Mouse (Mus musculus): ENCODE data around the gene Nr2e3.
"Not testable (repeated sequence)": the region's sequence is repeated elsewhere in the genome, so short reads cannot be mapped to it uniquely, and the experiment has no call there.

Nr2e3 gene

GRCm38 (mm10) chr9:59949981-59950380 is 10.5 kb downstream of the Nr2e3 start:
- DNase-seq (ENCODE audit: low spot score in 2 of 2), result no peak

- no peak for DNase-seq (ENCODE audit: low spot score in 2 of 2)
Observed at GRCm38 (mm10) chr9:59949511-59949910, 10.9 kb downstream of the Nr2e3 start.

GRCm38 (mm10) chr9:59948691-59949250 is 11.7 kb downstream of the Nr2e3 start:
- no peak for DNase-seq (ENCODE audit: low spot score in 2 of 2)

- no peak for DNase-seq (ENCODE audit: low spot score in 2 of 2)
Observed at GRCm38 (mm10) chr9:59948226-59948625, 12.2 kb downstream of the Nr2e3 start.

- DNase-seq (ENCODE audit: low spot score in 2 of 2), result no peak
Observed at GRCm38 (mm10) chr9:59947271-59947670, 13.2 kb downstream of the Nr2e3 start.

GRCm38 (mm10) chr9:59945241-59945640 is 15.2 kb downstream of the Nr2e3 start:
- no peak for DNase-seq (ENCODE audit: low spot score in 2 of 2)

GRCm38 (mm10) chr9:59943826-59944225 is 16.6 kb downstream of the Nr2e3 start:
- DNase-seq (ENCODE audit: low spot score in 2 of 2), result no peak

- no peak for DNase-seq (ENCODE audit: low spot score in 2 of 2)
Observed at GRCm38 (mm10) chr9:59942501-59943085, 17.9 kb downstream of the Nr2e3 start.

GRCm38 (mm10) chr9:59941885-59942350 is 18.5 kb downstream of the Nr2e3 start:
- no peak for DNase-seq (ENCODE audit: low spot score in 2 of 2)

- DNase-seq (ENCODE audit: low spot score in 2 of 2), result no peak
Observed at GRCm38 (mm10) chr9:59940913-59941884, 19.3 kb downstream of the Nr2e3 start.

GRCm38 (mm10) chr9:59939691-59940090 is 20.8 kb downstream of the Nr2e3 start:
- no peak for DNase-seq (ENCODE audit: low spot score in 2 of 2)

- no peak for DNase-seq (ENCODE audit: low spot score in 2 of 2)
Observed at GRCm38 (mm10) chr9:59938529-59938928, 21.9 kb downstream of the Nr2e3 start.

GRCm38 (mm10) chr9:59935866-59936265 is 24.6 kb downstream of the Nr2e3 start:
- DNase-seq (ENCODE audit: low spot score in 2 of 2), result not testable (repeated sequence)

- DNase-seq (ENCODE audit: low spot score in 2 of 2), result no peak
Observed at GRCm38 (mm10) chr9:59930248-59930647, 30.2 kb downstream of the Nr2e3 start.

- no peak for DNase-seq (ENCODE audit: low spot score in 2 of 2)
Observed at GRCm38 (mm10) chr9:59914761-59915160, 45.7 kb downstream of the Nr2e3 start.

GRCm38 (mm10) chr9:59903382-59903781 is 57.1 kb downstream of the Nr2e3 start:
- no peak for DNase-seq (ENCODE audit: low spot score in 2 of 2)
